Mouse (Mus musculus) CD4-positive, CD25-positive, alpha-beta regulatory T cell (primary cell): ENCODE measurements around the gene Opn4. TPM values are rescaled to one million over a fixed set of nuclear protein-coding genes. Genes with fewer than 3 reads are reported as not detected.

Experiments used
- polyA plus RNA-seq: library from polyadenylated mRNA; unstranded; fragments of 100-300 nt; shearing (Covaris generic); gene quantifications from one replicate; pipeline ENCODE4 v1.2.1, GENCODE M21; 2017

Opn4 gene
- polyA plus RNA-seq: not detected

GRCm38 (mm10) chr14:34599941-34600340 lies at the start of gene Opn4:
TSS of gene Opn4 (minus strand) at chr14:34600142.

GRCm38 (mm10) chr14:34588498-34588897 lies 11.4 kb downstream of the Opn4 start, which contains the start of gene Ldb3:
TSS of gene Ldb3 (minus strand) at chr14:34588682.

Other genes starting within 250 kb of the Opn4 start
- gene Fam25c, start 244.7 kb downstream of the Opn4 start, polyA plus RNA-seq: not detected
- gene Sncg, start 225.4 kb downstream of the Opn4 start, polyA plus RNA-seq: not detected
- 0.06 TPM for gene Mmrn2, start 224.7 kb downstream of the Opn4 start, polyA plus RNA-seq
- gene Bmpr1a, start 96.8 kb downstream of the Opn4 start, polyA plus RNA-seq: 1.0 TPM
- not detected for gene 9230112D13Rik, start 77.3 kb downstream of the Opn4 start, polyA plus RNA-seq
- 0.04 TPM for gene Ldb3, start 11.5 kb downstream of the Opn4 start, polyA plus RNA-seq
- 98.1 TPM for gene Wapl, start 73.8 kb upstream of the Opn4 start, polyA plus RNA-seq
- gene Grid1, start 220.0 kb upstream of the Opn4 start, polyA plus RNA-seq: 0.26 TPM